Mouse (Mus musculus) bone marrow, adult 2 months (tissue): ENCODE results near the gene Nrp2.

Source experiments
- CTCF ChIP-seq: fragments of 200-500 bp; IDR thresholded peaks from 2 replicates; pipeline ENCODE4 v1.5.1; 2011; ENCODE audit warnings: low read length, control low read depth; ENCODE audit not compliant: control insufficient read depth, insufficient read depth
- POLR2A ChIP-seq: fragments of 200-500 bp; IDR thresholded peaks from 2 replicates; pipeline ENCODE4 v1.6.1; 2011; ENCODE audit warnings: low read depth, mild to moderate bottlenecking, control low read depth, low read length, borderline replicate concordance; ENCODE audit not compliant: control insufficient read depth

DNA sequence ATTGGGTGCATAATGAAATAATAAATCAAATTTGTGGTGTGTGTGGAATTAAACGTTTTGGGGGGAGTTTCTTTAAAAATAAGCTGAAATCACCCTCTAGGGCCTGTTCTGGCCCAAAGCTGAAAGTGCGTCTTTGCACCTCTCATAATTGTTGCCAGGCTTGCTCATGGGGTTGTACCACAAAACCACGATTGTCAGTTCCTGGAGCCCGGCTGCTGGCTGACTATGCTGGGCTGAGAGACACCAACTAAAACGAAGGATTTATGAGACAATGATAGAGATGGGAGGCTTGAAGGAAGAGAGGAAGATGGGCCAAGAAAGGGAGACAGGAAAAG is 15.1 kb downstream of the Nrp2 start:
- TF ChIP-seq POLR2A (no peak), CTCF (no peak)
